8 mouse cellular contexts compared by ENCODE assay signal in genomic region chr2:19414222-19414965, GRCm38 (mm10). TPM values are rescaled to one million over a fixed set of nuclear protein-coding genes. Genes with fewer than 3 reads are reported as not detected.
DNase-seq lines count a peak whose midpoint lies in the region; ATAC-seq and TF ChIP-seq lines count a peak whose summit lies in the region.

No protein-coding gene starts in this region.

- no peak overlapping the region for H3K27ac ChIP-seq in cerebellum, adult 2 months (ENCODE audit: insufficient read depth, low read length)
- H3K27ac ChIP-seq in forebrain, embryonic 15.5 days (replicated peaks) = no peak overlapping the region
- H3K27ac ChIP-seq in hindbrain, embryonic 10.5 days = peak overlapping the region; percentile 66
- no peak overlapping the region for H3K27ac ChIP-seq in lung, embryonic 16.5 days (ENCODE audit: low read length)

- CTCF ChIA-PET in Patski (lab: Charles Lee) = interaction anchor here (0.6 to 3.5 kb wide), 23 partner anchors 10 to 328 kb away, joined by 3 to 38 read pairs (median 4); no protein-coding TSS in a partner anchor

- ATAC-seq in Patski = peak; percentile 74
- peak; percentile 65 for ATAC-seq in forebrain, embryonic 15.5 days (replicated peaks)
- ATAC-seq in lung, embryonic 16.5 days (ENCODE audit: low read depth) = 0 out of 2 replicates have a peak, but pooled peaks have one; percentile 36

- no peak for TF ChIP-seq POLR2A in cerebellum, adult 2 months (IDR thresholded peaks at IDR 0.05; ENCODE audit: borderline replicate concordance, insufficient read depth, low read length)

- no peak overlapping the region for H3K4me3 ChIP-seq in cerebellum, adult 2 months (replicated peaks; ENCODE audit: insufficient read depth, low read depth, low read length)
- H3K4me3 ChIP-seq in forebrain, embryonic 15.5 days = peak overlapping the region; percentile 34
- peak overlapping the region; percentile 42 for H3K4me3 ChIP-seq in hindbrain, embryonic 10.5 days
- H3K4me3 ChIP-seq in lung, embryonic 16.5 days (ENCODE audit: low read length) = peak overlapping the region; percentile 25

- H3K9me3 ChIP-seq in forebrain, embryonic 15.5 days = no peaks in the 10 kb centered on the region
- no peaks in the 10 kb centered on the region for H3K9me3 ChIP-seq in hindbrain, embryonic 10.5 days
- no peaks in the 10 kb centered on the region for H3K9me3 ChIP-seq in lung, embryonic 16.5 days (ENCODE audit: control insufficient read depth, low read length)

- peak; percentile 97 for TF ChIP-seq CTCF in Patski (IDR thresholded peaks at IDR 0.05)
- TF ChIP-seq CTCF in cerebellum, adult 2 months (IDR thresholded peaks at IDR 0.05; ENCODE audit: borderline replicate concordance, insufficient read depth, low read depth, low read length) = peak; percentile 58

- H3K9ac ChIP-seq in forebrain, embryonic 15.5 days (replicated peaks) = no peak overlapping the region; the same call in 1 of the 2 replicates
- no peak overlapping the region for H3K9ac ChIP-seq in lung, embryonic 16.5 days (ENCODE audit: low read length)

- POLR2A ChIA-PET in Patski (lab: Charles Lee) = interaction anchor here (1.2 to 1.3 kb wide), 2 partner anchors 103 to 104 kb away, joined by 3 to 4 read pairs; no protein-coding TSS in a partner anchor

- 20% methylated on average over 19 of the region's 19 CpGs for WGBS in cerebellum, adult 2 months
- 20% methylated on average over 19 of the region's 19 CpGs for WGBS in forebrain, embryonic 15.5 days
- 20% methylated on average over 19 of the region's 19 CpGs for WGBS in hindbrain, embryonic 10.5 days
- WGBS in lung, embryonic 16.5 days = 19% methylated on average over 19 of the region's 19 CpGs

- DNase-seq in Patski (ENCODE audit: low read depth, low spot score) = no peak
- DNase-seq in cerebellum, adult 2 months = peak; percentile 31 to 64
- peak; percentile 65 for DNase-seq in hindbrain, embryonic 10.5 days (ENCODE audit: low spot score)
- DNase-seq in layer of hippocampus, adult 9-11 months = peak; percentile 21
- peak; percentile 20 for DNase-seq in retina, adult 2 months (ENCODE audit: low read depth, low spot score)
- peak; percentile 61 to 70 for DNase-seq in thymus, postnatal 36 days

- in situ Hi-C loops in Patski (cut with MboI; ENCODE audit: low pct_unique_long_range_greater_than_20kb) = loop anchor here (5.0 to 25.0 kb wide), 4 partner anchors 103 to 1248 kb away; partner anchors contain the start of gene Etl4

- no peaks in the 10 kb centered on the region for H3K36me3 ChIP-seq in forebrain, embryonic 15.5 days
- H3K36me3 ChIP-seq in hindbrain, embryonic 10.5 days = no peaks in the 10 kb centered on the region
- H3K36me3 ChIP-seq in lung, embryonic 16.5 days (ENCODE audit: control insufficient read depth, insufficient read depth, low read length) = no peaks in the 10 kb centered on the region

- peak overlapping the region; percentile 46 for H3K4me2 ChIP-seq in forebrain, embryonic 15.5 days (replicated peaks)
- peak overlapping the region; percentile 52 for H3K4me2 ChIP-seq in lung, embryonic 16.5 days (ENCODE audit: low read depth, low read length)

- no peaks in the 10 kb centered on the region for H3K27me3 ChIP-seq in Patski
- no peaks in the 10 kb centered on the region for H3K27me3 ChIP-seq in cerebellum, adult 2 months (ENCODE audit: control insufficient read depth, insufficient read depth, low read length)
- no peaks in the 10 kb centered on the region for H3K27me3 ChIP-seq in forebrain, embryonic 15.5 days
- H3K27me3 ChIP-seq in hindbrain, embryonic 10.5 days (ENCODE audit: insufficient read depth, poor library complexity, severe bottlenecking) = peaks cover 23% of the 10 kb centered on the region
- H3K27me3 ChIP-seq in lung, embryonic 16.5 days (ENCODE audit: control insufficient read depth, insufficient read depth, low read depth, low read length) = no peaks in the 10 kb centered on the region

- no peaks in the 10 kb centered on the region for H3K4me1 ChIP-seq in cerebellum, adult 2 months (ENCODE audit: control insufficient read depth, insufficient read depth, low read length)
- H3K4me1 ChIP-seq in forebrain, embryonic 15.5 days = peaks cover 5% of the 10 kb centered on the region; the same call in 1 of the 2 replicates
- H3K4me1 ChIP-seq in hindbrain, embryonic 10.5 days (replicated peaks) = peaks cover 5% of the 10 kb centered on the region; the same call in 1 of the 2 replicates
- peaks cover 6% of the 10 kb centered on the region; the same call in 1 of the 2 replicates for H3K4me1 ChIP-seq in lung, embryonic 16.5 days (replicated peaks; ENCODE audit: control insufficient read depth, insufficient read depth, low read length)

RNA-seq across cellular contexts. Expression of gene Ptf1a, which starts 31.1 kb away (rescaled TPM):
- not detected for polyA plus RNA-seq in Patski (2021)
- polyA plus RNA-seq in cerebellum, adult 2 months (2012; rRNA removed) = 0.08 TPM in 1 of 2 replicates, not detected in the other
- 0.11 TPM in 1 of 2 replicates, not detected in the other for polyA plus RNA-seq in forebrain, embryonic 15.5 days (2015; fragmentation: Nextera tagmentation; extraction: Ambion mirVana)
- polyA plus RNA-seq in hindbrain, embryonic 10.5 days (2016; fragmentation: Nextera tagmentation; extraction: Ambion mirVana) = 6.1 and 16.5 TPM in 2 replicates
- polyA plus RNA-seq in lung, embryonic 16.5 days (2015; fragmentation: Nextera tagmentation; extraction: Ambion mirVana) = not detected in 2 replicates

RNA-seq across cellular contexts. Expression of gene Msrb2, which starts 43.2 kb away (rescaled TPM):
- polyA plus RNA-seq in Patski (2021) = 13.3 TPM
- 29.4 and 35.4 TPM in 2 replicates for polyA plus RNA-seq in cerebellum, adult 2 months (2012; rRNA removed)
- 7.4 and 7.9 TPM in 2 replicates for polyA plus RNA-seq in forebrain, embryonic 15.5 days (2015; fragmentation: Nextera tagmentation; extraction: Ambion mirVana)
- 13.8 and 16.3 TPM in 2 replicates for polyA plus RNA-seq in hindbrain, embryonic 10.5 days (2016; fragmentation: Nextera tagmentation; extraction: Ambion mirVana)
- polyA plus RNA-seq in lung, embryonic 16.5 days (2015; fragmentation: Nextera tagmentation; extraction: Ambion mirVana) = 33.3 and 37.7 TPM in 2 replicates
